Mouse (Mus musculus) right cerebral cortex, adult 2 months (tissue): ENCODE data around the gene Mpp6.
A peak's percentile ranks its signal among the peaks of the same experiment; 100 is the strongest.

Experiments
- DNase-seq, 2 experiments: peaks; one replicate each; pipeline ENCODE4 v3.0.0; 2021 to 2022; ENCODE audit warnings: low spot score in 2 of 2

Gene Mpp6

DNA sequence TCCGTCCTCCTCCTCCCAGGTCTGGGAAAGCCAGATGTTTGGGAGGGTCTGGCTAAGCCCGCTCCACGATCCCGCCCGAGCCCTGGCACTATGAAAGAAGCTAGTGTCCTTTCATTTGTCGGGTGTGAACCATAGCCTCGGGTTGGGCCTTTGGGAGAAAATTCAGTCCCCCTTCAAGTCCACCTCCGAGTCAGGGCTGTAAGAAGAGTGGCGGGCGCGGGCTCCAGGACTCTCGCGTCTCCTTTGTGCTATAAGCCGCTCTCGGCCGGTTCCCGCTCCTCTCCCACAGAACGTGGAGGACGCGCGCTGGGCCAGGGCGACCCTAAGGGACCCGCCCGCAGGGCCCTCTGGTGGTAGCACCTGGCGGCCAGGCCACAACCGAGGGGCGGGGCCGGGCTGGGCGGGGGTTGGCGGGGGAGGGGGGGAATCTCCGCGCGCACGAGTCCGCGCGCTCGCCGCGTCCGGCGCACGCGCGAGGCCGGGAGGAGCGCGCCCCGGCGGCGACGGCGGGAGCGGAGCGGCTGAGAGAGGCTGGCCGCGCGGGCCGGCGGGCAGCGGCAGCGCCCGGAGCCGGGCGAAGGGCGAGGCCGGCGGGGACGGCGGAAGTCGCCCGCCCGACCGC is at the start of gene Mpp6:
TSS of gene Mpp6 (plus strand) at position 485 of the 622 bp plus-strand sequence.
- peak; percentile 67 for DNase-seq

GRCm38 (mm10) chr6:50066172-50066571 is 43.9 kb upstream of the Mpp6 start:
- DNase-seq: no peak

DNA sequence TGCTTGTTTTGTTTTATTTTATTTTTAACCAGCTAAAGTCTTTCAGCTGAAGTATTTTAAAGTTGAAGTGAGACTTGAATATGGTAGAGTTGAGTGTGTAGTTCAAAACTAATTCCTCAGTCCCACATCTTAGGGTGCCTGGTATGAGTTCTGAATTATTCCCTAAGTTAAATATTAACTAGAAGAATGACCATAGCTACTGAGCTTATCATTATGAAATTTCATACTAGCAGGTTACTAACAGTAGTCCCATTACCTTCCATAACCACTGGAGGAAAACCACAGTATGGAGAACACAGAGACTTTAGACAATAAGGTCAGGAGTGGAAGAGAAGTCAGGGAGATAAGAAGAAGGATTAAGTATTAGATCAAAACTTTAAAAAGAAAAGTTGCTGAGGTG is 41.6 kb upstream of the Mpp6 start:
- no peak for DNase-seq

DNA sequence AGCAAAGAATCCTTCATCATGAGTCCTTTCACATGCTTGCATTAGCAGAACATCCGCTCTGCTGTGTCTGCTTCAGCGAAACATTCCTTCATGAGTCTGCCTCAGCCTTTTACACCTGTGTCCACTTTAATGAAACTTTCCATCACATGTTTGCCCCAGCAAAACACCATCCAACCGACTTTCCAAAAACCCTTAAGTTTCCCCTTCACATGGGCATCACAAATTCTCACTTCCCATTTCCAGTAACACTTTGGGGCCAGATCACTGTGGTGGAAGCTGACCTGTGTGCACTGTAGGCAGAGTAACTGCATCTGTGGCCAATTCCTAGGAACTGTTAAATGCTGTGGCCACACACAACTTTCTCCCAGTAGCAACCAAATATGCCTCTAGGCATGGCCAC is 34.8 kb upstream of the Mpp6 start:
- no peak for DNase-seq

- DNase-seq: no peak
These were observed 33.6 kb upstream of the Mpp6 start for GRCm38 (mm10) chr6:50076473-50076872.

DNA sequence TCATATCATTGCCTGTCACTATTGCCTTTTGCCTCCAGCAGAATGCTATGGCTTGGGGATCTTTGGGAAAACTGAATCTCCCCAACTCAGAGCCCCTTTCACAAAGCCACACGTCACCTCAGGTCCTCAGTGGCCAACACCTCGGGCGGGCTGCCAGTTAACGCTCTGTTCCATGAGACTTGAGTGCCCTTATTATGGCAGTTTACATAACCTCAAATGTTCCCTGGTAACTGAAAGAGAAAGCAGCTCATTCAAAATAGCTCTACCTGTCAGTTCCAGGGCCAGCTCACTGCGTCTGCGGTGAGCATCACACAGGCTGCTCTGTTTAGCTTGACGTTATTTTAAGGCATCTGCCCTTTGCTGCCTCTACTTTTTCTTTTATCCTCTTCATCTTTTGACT is 29.6 kb upstream of the Mpp6 start:
- no peak for DNase-seq

DNA sequence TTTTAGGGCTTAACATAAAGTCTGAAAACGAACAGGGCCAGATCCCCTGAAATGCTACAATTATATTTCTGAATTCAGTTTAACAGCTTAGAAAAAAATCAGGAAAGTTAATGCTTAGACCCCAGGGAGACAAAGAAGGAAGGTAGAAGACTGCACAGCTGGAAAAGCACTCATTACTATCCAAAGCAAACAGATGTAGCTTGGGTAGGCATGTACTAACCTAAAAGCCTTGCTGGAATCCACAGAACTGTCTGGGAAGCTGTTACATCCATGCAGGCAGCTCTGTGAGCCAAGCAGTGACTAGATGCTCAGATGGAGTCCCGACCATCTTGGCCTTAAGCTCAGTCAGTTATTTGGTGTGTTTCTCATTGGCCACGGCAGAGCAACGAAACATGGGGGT is 24.8 kb upstream of the Mpp6 start:
- no peak for DNase-seq

DNA sequence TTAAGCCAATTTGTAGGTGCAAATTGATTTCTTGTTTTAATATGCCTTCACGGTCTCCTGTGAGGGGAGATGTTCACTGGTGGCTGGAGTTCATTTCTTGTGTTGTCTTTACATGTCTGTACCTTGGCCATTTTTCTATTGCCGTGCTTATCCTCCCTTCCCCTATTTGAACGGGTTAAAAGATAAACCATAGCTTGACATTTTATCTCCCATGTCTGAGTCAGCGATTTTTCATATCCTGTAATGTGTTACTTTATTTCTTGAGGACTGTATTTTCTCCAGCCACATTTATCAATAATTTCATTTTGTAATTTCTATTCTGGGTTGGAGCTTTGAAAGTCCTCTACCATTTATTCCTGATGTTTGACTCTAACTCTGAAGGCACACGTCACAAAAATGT is 20.7 kb upstream of the Mpp6 start:
- no peak for DNase-seq

DNA sequence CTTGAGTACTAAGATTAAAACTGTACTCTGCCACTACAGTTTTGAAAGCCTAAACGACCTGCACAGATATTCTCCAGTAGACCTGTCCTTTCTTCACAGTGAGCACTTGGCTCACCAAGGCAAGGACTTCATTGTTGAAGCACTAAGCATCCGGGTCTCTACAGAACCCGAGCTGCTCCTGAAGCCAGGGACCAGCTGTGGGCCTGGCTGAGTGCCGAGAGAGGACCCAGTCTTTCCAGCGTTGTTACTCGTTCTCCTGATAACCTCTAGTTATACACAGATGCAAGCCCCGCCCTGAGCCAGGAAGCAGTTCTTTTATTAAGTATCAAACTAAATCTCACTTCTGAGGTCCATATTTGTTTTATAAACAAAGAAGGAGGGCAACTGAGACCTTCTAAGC is 19.8 kb upstream of the Mpp6 start:
- DNase-seq: no peak

DNA sequence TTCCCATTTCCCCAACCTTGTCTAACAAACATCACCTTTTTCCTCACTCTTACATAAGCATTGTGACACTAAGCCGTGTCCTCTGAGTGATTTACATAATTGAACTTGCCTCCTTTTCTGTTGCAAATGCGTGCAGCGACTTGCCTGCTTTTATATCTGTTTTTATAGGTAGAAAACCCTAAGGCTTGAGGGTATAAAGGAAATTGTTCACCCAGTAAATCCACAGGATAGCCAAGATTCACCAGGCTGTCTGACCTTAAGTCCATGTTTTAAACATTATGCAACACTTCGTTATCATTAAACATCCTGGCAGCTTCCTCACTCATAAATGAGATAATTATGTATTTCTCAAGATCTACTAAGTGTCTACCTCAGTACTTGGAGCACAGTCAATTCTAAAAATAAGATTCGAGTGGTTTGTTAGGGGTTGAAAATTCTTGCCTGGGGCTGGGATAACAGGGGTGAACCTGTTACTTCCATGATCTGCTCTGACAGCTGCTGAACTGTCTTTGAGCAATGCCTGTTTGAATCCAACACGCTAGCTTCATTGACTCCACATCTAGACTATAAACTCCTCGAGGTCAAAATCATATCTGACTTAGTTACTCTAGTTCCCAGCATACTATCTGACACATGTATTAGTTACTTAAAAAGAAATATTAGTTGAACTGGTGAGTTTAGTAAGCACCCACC is 18.4 kb upstream of the Mpp6 start:
- DNase-seq: no peak

DNA sequence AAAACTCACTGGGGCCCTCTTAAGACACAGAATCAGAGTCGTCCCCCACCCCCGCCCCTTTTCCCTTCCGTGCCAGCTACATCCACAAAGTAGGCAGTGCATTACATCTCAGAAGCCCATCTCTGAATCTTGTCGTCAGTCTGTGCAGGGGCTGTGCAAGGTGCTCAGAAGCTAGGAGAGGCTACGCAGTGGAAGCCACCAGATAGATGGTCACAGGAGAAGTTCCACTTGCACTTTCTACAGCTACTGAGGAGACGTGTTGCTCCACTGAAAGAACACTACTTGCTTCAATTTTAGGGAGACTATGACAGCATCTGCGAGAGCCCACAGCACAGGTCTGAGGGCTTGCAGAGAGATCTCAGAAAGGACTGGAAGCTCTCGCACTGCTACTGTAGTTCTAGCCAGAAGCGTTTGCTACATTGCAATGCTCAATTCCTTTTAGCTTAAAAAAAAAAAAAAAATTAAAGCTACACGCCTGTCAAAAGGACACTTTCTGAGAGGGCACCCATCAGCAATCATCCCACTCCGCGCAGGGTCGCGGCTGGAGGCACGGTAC is 762 bp upstream of the Mpp6 start:
- DNase-seq: peak; percentile 16 to 20

- DNase-seq: peak; percentile 27 to 64
These were observed 419 bp downstream of the Mpp6 start for GRCm38 (mm10) chr6:50110379-50110941.

GRCm38 (mm10) chr6:50111111-50111655 is 1.1 kb downstream of the Mpp6 start:
- no peak for DNase-seq

DNA sequence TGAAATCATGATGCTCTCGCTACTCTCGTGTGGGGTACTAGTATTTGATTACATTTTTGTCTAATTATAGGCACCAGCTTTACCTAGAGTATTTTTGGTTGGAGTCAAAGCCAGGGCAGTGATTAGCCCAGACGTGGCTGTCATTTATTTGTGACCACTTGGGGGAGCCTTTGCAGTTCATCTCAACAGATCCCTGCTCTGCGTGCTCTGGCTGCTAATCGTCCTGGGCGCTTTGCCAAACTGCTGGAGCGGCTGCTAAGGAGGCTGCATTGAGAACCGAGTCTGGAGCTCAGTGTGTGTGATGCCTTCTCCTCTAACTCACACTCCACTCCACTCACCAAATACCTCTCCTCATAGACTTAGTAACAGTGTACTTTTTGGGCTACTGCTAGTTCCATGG is 2.7 kb downstream of the Mpp6 start:
- DNase-seq: peak; percentile 96 to 97

- no peak for DNase-seq
These were observed 4.2 kb downstream of the Mpp6 start for GRCm38 (mm10) chr6:50114280-50114679.

GRCm38 (mm10) chr6:50120931-50121330 is 10.9 kb downstream of the Mpp6 start:
- no peak for DNase-seq

DNA sequence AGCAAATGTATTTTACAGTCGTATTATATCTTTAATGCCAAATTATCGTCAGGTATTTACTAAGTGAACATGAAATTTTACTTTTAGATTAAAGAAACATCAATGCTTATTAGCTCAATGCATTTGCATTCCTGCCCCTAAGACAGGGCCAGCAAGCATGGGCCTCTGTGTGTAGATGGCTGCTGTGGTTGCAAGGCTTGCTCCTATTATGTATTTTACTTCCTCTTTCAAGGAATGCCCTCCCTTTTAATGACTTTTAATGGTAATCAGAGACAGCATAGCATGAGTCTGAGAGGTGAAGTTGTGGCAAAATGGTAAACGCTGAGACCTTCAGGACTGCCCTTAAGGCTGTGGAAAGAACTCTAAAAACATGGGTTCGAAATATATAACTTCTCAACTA is 12.8 kb downstream of the Mpp6 start:
- DNase-seq: no peak

- DNase-seq: no peak
These were observed 14.2 kb downstream of the Mpp6 start for GRCm38 (mm10) chr6:50124197-50124596.

- DNase-seq: no peak
These were observed 16.3 kb downstream of the Mpp6 start for GRCm38 (mm10) chr6:50126331-50126730.

DNA sequence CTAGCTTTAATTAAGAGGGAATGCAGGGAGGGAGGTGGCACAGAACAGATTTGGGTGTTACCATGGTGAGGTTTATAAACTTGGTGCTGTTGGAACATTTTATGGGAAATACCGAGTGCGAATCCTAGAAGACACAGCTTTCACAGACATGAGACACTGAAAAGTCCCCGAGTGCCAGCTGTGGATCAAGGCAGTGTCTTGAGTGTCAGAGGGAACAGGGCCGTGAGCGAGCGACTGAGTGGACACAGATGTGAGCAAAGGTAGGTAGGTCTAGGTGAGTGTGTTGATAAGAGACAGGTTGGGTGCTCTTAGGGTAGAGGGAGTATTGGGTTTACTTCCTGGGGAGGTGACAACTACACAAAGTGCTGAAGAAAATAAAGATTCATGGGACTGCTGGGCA is 17.5 kb downstream of the Mpp6 start:
- no peak for DNase-seq

GRCm38 (mm10) chr6:50137651-50138050 is 27.6 kb downstream of the Mpp6 start:
- DNase-seq: no peak

DNA sequence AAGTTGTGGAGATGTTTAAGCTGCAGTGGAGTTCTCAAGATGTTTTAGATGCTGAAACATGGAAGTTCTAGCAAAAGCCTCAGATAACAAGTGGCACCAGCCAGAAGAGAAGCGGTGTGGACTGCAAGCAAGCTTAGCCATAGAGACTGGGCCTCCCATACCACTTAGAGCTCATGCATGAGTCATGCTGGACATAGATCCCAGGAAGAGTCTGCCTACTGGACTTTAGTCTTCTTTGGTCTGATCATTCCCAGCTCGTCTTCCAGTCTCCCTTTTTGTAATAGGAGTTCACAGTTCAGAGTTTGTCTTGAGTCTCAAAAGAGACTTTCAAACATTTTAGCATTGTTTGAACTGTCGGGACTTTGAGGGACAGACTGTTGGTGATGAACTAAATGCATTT is 29.5 kb downstream of the Mpp6 start:
- no peak for DNase-seq

GRCm38 (mm10) chr6:50146158-50146557 is 36.1 kb downstream of the Mpp6 start:
- no peak for DNase-seq
